Mouse (Mus musculus) ES-Bruce4 (cell line): Measurements from ENCODE around the gene Prr5l.

Source experiments
- CTCF ChIP-seq: IDR thresholded peaks from one replicate; pipeline ENCODE4 v1.8.1; 2011; ENCODE audit warnings: low read depth, low read length
- EP300 ChIP-seq: IDR thresholded peaks from 2 replicates; pipeline ENCODE4 v1.6.1; 2011; ENCODE audit warnings: low read depth, low read length; ENCODE audit not compliant: insufficient read depth

DNA sequence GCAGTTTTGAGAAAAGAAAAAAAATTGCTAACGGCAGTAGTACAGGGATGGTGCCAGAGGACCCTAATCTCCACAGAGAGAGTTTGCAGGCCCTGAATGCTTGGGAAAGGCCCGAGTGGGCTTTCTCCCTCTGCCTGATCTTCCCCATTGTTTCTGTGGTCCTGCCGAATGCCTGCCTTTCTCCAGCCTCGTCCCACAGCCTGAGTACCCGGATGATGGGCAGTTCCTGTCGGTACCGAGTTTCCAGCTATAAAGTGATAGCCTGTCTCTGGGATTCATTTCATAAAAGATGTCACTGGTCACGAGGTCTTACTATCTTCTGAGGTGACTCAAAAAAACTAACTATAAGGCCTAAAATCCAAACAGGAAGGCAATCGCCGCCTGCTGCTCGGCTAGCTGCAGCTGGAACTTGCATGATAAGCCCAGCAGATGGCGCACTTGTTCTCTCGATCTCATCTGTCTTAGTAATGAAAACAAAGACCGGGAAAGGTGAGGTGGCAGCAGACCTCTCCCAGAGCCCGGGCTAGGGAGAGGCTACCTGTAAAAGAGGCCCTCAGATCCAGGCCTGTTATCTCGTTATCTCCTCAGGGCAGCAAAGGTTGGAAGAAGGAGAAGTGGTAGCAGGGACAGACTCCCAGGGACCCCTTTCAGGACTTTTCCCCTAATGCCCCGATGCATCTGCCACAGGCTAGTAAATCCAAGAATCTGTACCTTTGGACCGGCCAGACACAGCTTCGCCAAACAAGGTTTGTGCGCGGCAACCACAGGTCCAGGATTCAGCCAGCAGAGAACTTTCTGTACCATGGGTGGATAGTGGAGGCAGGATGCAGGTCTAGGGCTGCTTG lies 22.9 kb upstream of the Prr5l start:
- TF ChIP-seq CTCF (peak; percentile 80), EP300 (no peak)
